Mouse (Mus musculus) heart, embryonic 11.5 days (tissue): ENCODE data around the gene Gm17428. TPM values are rescaled to one million over a fixed set of nuclear protein-coding genes. Genes with fewer than 3 reads are reported as not detected.
A peak's percentile ranks its signal among the peaks of the same experiment; 100 is the strongest.
"Not testable (repeated sequence)": the region's sequence is repeated elsewhere in the genome, so short reads cannot be mapped to it uniquely, and the experiment has no call there.

ENCODE experiments used
- ATAC-seq: fragments of 200-750 bp; cut with Nextera tagmentation; replicated peaks from 2 replicates; pipeline ENCODE4 v1.8.0; 2017; ENCODE audit warnings: moderate library complexity; ENCODE audit not compliant: insufficient number of reproducible peaks, low FRiP score, low TSS enrichment
- H3K27ac ChIP-seq: fragments of 300-500 bp; sonication (generic); 2 replicates; pipeline ENCODE4 v1.5.1; 2014; ENCODE audit warnings: mild to moderate bottlenecking, low read depth, low read length
- H3K27me3 ChIP-seq: fragments of 300-500 bp; sonication (generic); 2 replicates; pipeline ENCODE4 v1.6.1; 2014; ENCODE audit warnings: mild to moderate bottlenecking, low read length, mixed read lengths; ENCODE audit not compliant: control insufficient read depth, insufficient read depth
- H3K36me3 ChIP-seq: fragments of 300-500 bp; sonication (generic); 2 replicates; pipeline ENCODE4 v1.6.1; 2014; ENCODE audit warnings: mild to moderate bottlenecking, low read length, moderate library complexity, mixed read lengths; ENCODE audit not compliant: control insufficient read depth, insufficient read depth
- H3K4me1 ChIP-seq: fragments of 300-500 bp; sonication (generic); 2 replicates; pipeline ENCODE4 v1.6.1; 2014; ENCODE audit warnings: low read length; ENCODE audit not compliant: control insufficient read depth, insufficient read depth
- H3K4me2 ChIP-seq: fragments of 300-500 bp; sonication (generic); 2 replicates; pipeline ENCODE4 v1.6.1; 2014; ENCODE audit warnings: mild to moderate bottlenecking, moderate library complexity
- H3K4me3 ChIP-seq: fragments of 300-500 bp; sonication (generic); 2 replicates; pipeline ENCODE4 v1.5.1; 2014; ENCODE audit warnings: low read depth, low read length
- H3K9ac ChIP-seq: fragments of 300-500 bp; sonication (generic); 2 replicates; pipeline ENCODE4 v1.6.1; 2014; ENCODE audit warnings: mild to moderate bottlenecking, low read depth, low read length, moderate library complexity
- H3K9me3 ChIP-seq: fragments of 300-500 bp; sonication (generic); replicated peaks from 2 replicates; pipeline ENCODE4 v1.6.1; 2016; ENCODE audit warnings: low read length; ENCODE audit not compliant: control insufficient read depth
- WGBS: fragments of 180-500 bp; shearing (Covaris S2); extraction: QIAGEN DNeasy Blood & Tissue Kit; methylation state at CpG from one replicate; pipeline ENCODE4 v1.1.7; 2014; ENCODE audit not compliant: insufficient replicate concordance; 5-methylcytosine and 5-hydroxymethylcytosine counted together
- polyA plus RNA-seq: library from polyadenylated mRNA; unstranded; fragments of >200 nt; fragmentation: Nextera tagmentation; extraction: Ambion mirVana; gene quantifications from 2 replicates; pipeline ENCODE4 v1.2.1, GENCODE M21; 2014

Gm17428 gene
- polyA plus RNA-seq, 1 experiment from 2014 or later = not detected

DNA sequence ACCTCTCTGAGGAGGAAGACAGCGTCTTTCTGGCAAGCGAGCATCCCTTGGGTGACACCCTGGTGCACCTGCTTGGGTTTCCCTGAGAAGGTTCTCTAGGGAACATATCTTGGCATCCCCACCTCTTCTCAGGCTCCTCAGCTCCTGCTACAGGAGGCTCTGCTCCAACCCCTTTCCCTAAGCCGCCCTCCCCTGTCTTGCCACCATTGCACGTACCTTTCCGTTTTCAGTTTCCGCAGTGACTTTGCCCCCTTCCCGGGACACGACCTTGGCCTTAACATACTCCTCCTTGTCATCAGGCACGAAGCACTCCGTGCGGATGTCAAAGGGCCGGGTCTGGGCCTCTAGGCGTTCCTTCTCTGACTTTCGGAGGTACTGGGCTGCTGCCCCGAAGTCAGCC, 11.7 kb upstream of the Gm17428 start:
- H3K36me3 ChIP-seq = peaks cover 2% of the 10 kb centered on the region; the same call in 1 of the 2 replicates
- peak overlapping the region; percentile 95 for H3K27ac ChIP-seq
- WGBS = 49% methylated on average over 15 of the region's 15 CpGs
- no peak for ATAC-seq
- H3K27me3 ChIP-seq = no peaks in the 10 kb centered on the region; the same call in 1 of the 2 replicates
- peak overlapping the region; percentile 86 for H3K9ac ChIP-seq
- no peaks in the 10 kb centered on the region for H3K9me3 ChIP-seq
- peaks cover 16% of the 10 kb centered on the region for H3K4me1 ChIP-seq
- peak overlapping the region; percentile 66 for H3K4me2 ChIP-seq
- peak overlapping the region; percentile 51 for H3K4me3 ChIP-seq

DNA sequence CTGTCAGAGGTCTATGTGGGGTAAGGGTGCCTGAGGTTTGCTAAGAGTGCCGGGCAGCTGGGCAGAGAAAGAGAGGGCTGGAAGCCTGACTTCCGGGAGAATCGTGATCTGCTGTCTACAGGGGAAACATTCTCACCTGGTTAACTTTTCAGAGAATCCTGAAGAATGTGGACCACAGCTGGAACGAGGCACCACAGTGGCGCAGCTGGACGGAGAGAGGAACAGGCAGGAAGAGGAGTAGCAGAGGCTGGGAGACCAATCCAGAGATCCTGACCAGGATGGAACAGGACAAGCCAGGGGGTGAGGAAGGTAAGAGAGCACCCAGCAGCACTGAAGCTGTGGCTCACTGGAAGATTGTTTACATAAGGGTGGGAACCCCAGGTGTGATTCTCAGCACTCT, 11.1 kb upstream of the Gm17428 start:
- whole genome bisulfite sequencing = 51% methylated on average over 6 of the region's 6 CpGs
- Histone ChIP-seq H3K4me3 (peak overlapping the region; percentile 51), H3K27ac (peak overlapping the region; percentile 95), H3K27me3 (no peaks in the 10 kb centered on the region; the same call in 1 of the 2 replicates), H3K9me3 (no peaks in the 10 kb centered on the region), H3K4me2 (peak overlapping the region; percentile 66), H3K36me3 (peaks cover 2% of the 10 kb centered on the region; the same call in 1 of the 2 replicates), H3K4me1 (peaks cover 18% of the 10 kb centered on the region), H3K9ac (peak overlapping the region; percentile 86)
- no peak for ATAC-seq

DNA sequence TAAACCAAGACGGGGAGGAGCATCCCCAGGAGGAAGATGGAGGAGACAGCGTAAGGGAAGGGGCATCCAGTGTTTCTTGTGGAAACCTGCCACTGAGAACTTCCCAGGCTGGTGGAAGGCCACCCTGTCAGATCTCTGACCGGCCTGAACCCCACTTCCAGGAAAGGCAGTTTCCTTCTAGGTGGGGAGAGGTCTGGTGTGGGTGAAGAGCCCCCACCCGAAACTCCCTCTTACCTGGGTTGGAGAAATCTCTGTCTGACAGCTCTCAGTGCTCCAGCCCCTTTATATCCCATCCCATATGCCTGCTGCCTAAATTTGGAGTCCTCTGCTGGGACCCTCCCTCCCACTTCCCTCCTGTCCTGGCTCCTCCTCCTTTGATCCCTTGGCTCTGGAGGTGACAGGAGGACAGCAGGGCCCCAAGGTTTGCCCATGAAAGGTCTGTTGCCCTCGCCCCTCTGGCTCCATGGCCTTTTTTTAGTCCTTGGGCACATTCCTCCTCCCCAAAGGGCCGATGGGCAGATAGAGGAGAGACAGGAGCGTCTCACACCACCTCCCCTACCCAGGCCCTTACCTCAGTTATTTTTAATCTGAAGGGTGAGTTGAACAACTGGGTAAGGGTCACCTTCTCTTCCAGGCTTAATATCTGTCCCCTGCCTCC, 10.3 kb upstream of the Gm17428 start, which contains the start of gene Myh6:
Gene Myh6 (minus strand): TSS at position 608 of the 658 bp plus-strand sequence.
- 37% methylated on average over 7 of the region's 7 CpGs for WGBS
- no peaks in the 10 kb centered on the region; the same call in 1 of the 2 replicates for H3K27me3 ChIP-seq

DNA sequence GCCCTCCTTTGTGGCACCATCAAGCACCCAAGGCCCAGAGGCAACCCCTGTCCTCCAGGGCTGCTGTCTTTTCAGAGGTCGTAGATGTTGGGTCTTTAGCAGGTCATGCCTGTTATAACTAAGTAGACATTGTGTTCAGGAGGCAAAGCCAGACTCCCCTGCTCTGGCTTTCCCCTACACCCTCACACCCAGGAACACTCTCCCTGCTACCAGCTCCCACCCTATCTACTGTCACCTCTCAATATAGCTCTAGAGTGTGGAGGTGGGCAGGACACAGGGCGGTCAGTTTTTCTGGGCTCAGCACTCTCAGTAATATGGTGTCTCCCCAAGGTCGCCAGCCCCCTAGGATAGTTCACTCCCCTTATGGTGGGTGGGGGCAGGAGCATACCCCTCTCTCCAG, 8.9 kb upstream of the Gm17428 start:
- Histone ChIP-seq H3K9ac (peak overlapping the region; percentile 50; the same call in 1 of the 2 replicates), H3K4me3 (no peak overlapping the region), H3K4me1 (peaks cover 23% of the 10 kb centered on the region), H3K4me2 (peak overlapping the region; percentile 25), H3K36me3 (peaks cover under 1% of the 10 kb centered on the region; the same call in 1 of the 2 replicates), H3K27me3 (no peaks in the 10 kb centered on the region; the same call in 1 of the 2 replicates), H3K9me3 (no peaks in the 10 kb centered on the region), H3K27ac (peak overlapping the region; percentile 95)
- WGBS = 48% methylated on average over 3 of the region's 3 CpGs
- 0 out of 2 replicates have a peak, but pooled peaks have one; percentile 5 for ATAC-seq

More for the DNA sequence above, 10.3 kb upstream of the Gm17428 start, which contains the start of gene Myh6:
- Histone ChIP-seq H3K4me3 (peak within 1 kb of the TSS; percentile 51), H3K9ac (peak within 1 kb of the TSS; percentile 86), H3K36me3 (peaks cover 2% of the 10 kb centered on the region; the same call in 1 of the 2 replicates), H3K4me1 (peaks cover 20% of the 10 kb centered on the region), H3K27ac (peak within 1 kb of the TSS; percentile 95), H3K4me2 (peak within 1 kb of the TSS; percentile 66), H3K9me3 (no peaks in the 10 kb centered on the region)
- peak; percentile 53 for ATAC-seq

DNA sequence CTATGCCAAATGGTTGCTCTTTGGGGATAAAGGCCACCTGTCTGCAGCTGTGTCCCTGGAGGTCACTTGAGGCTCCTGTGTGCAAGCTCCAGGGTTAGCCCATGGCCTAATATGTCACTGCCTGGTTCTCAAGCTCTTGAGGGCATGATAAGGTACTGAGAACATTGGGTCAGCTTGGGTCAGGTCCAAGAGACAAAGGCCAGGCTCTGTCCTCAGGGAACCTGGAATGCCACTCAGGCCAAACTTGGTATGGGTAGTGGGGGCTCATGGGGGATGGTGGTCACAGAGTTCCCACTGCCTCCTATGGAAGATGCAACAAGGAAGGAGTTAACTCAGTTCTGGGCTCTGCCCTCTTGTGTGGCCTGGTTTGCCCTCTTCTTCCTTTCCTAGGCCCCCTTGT, 8.4 kb upstream of the Gm17428 start:
- H3K4me3 ChIP-seq = no peak overlapping the region
- no peaks in the 10 kb centered on the region; the same call in 1 of the 2 replicates for H3K27me3 ChIP-seq
- ATAC-seq = no peak; the same call in 1 of the 2 replicates
- H3K9ac ChIP-seq = no peak overlapping the region
- peaks cover 23% of the 10 kb centered on the region for H3K4me1 ChIP-seq
- no peaks in the 10 kb centered on the region for H3K9me3 ChIP-seq
- peak overlapping the region; percentile 95 for H3K27ac ChIP-seq
- H3K36me3 ChIP-seq = no peaks in the 10 kb centered on the region; the same call in 1 of the 2 replicates
- no peak overlapping the region; the same call in 1 of the 2 replicates for H3K4me2 ChIP-seq

DNA sequence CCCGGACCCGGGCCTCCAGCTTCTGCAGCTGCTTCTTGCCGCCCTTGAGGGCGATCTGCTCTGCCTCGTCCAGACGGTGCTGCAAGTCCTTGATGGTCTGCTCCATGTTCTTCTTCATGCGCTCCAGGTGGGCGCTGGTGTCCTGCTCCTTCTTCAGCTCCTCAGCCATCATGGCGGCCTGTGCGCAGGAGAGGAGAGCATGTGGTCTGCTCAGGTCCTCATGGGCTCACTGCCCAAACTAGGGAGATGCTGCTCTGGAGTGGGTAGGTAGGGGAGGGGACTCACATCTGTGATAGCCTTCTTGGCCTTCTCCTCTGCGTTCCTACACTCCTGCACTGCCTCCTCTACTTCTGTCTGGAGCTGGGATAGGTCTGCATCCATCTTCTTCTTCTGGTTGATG, 3.9 kb upstream of the Gm17428 start:
- H3K9me3 ChIP-seq, H3K4me3 ChIP-seq, ATAC-seq, H3K9ac ChIP-seq, H3K36me3 ChIP-seq, H3K4me2 ChIP-seq, H3K27me3 ChIP-seq: not testable (repeated sequence)
- WGBS = 78% methylated on average over 7 of the region's 11 CpGs
- Histone ChIP-seq H3K4me1 (peaks cover 20% of the 10 kb centered on the region), H3K27ac (peak overlapping the region; percentile 59; the same call in 1 of the 2 replicates)

DNA sequence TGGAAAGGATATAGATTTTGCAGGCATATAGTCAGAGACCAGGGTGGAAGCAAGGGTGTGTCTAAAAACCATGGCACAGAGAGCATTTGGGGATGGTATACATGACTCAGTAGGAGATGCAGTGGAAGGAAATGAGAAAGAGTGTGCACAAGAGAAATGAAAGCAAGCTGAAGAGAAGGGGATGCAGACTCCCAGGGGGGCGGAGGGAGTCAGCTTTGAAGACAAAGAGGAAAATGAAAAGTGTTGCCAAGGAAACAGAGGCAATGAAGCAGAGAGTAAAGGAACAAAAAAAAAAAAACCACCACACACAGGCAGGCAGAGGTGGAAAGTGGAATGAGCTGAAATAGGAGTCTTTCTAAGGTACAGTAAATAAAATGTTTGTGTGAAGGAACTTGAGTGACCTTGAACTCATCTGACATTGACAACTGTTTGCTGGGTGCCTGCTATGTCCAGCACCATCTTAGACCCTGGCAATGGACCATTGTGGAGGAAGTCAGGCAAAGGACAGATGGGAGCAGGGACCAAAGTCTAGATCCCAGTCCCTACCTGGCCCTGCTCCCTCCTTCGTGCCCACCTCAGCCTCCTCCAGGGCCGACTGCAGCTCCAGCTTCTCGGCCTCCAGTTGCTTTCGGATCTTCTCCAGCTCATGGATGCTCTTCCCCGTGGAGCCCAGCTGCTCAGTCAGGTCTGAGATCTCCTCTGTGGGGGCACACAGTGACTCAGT, 2.5 kb upstream of the Gm17428 start:
- peak overlapping the region; percentile 66 for H3K27ac ChIP-seq
- H3K9ac ChIP-seq = peak overlapping the region; percentile 59
- no peak for ATAC-seq
- peaks cover 18% of the 10 kb centered on the region for H3K4me1 ChIP-seq
- H3K9me3 ChIP-seq = no peaks in the 10 kb centered on the region
- H3K36me3 ChIP-seq = peaks cover 5% of the 10 kb centered on the region
- H3K27me3 ChIP-seq = no peaks in the 10 kb centered on the region
- 66% methylated on average over 6 of the region's 6 CpGs for WGBS
- H3K4me3 ChIP-seq = no peak overlapping the region
- no peak overlapping the region for H3K4me2 ChIP-seq

DNA sequence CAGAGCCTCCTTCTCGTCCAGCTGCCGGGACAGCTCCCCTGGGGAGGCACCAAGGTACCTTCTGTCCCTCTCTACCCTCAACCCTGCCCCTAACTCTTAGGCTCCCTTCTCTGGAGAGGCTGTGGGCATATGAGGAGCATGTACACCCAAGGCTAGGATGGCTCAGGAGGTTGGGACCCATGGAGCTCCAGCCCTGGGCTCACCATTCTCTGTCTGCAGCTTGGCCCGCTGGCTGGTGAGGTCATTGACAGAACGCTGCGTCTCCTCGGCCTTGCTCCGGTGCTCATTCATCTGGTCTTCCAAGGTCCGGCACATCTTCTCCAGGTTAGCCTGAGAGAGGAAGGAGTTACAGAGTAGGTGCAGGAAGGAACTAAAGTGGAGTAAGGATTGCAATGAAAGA, 1.9 kb downstream of the Gm17428 start:
- H3K36me3 ChIP-seq = peaks cover 8% of the 10 kb centered on the region
- WGBS = 76% methylated on average over 8 of the region's 8 CpGs
- no peaks in the 10 kb centered on the region for H3K9me3 ChIP-seq

More for the DNA sequence above, 1.9 kb downstream of the Gm17428 start:
- Histone ChIP-seq H3K4me2 (peak overlapping the region; percentile 24), H3K9ac (peak overlapping the region; percentile 48), H3K4me1 (peaks cover 6% of the 10 kb centered on the region; the same call in 1 of the 2 replicates), H3K4me3 (no peak overlapping the region), H3K27ac (peak overlapping the region; percentile 62), H3K27me3 (no peaks in the 10 kb centered on the region)
- no peak for ATAC-seq
